Mouse (Mus musculus) spleen, postnatal 10 days (tissue): Measurements from ENCODE around the gene Gm9844.
"Not testable (repeated sequence)": the region's sequence is repeated elsewhere in the genome, so short reads cannot be mapped to it uniquely, and the experiment has no call there.

ENCODE experiments used
- DNase-seq, 2 experiments: peaks; one replicate each; pipeline ENCODE4 v3.0.0; 2021 to 2022; ENCODE audit warnings: low spot score in 2 of 2

Gm9844 gene

GRCm38 (mm10) chr7:24861913-24862312 lies at the start of gene Gm9844:
Gm9844 (plus strand) TSS chr7:24862213.
- DNase-seq = no peak

GRCm38 (mm10) chr7:24817502-24817901 lies 44.5 kb upstream of the Gm9844 start:
- peak; percentile 78 to 87 for DNase-seq

GRCm38 (mm10) chr7:24824452-24824851 lies 37.6 kb upstream of the Gm9844 start:
- DNase-seq = no peak

GRCm38 (mm10) chr7:24827181-24827580 lies 34.8 kb upstream of the Gm9844 start:
- no peak for DNase-seq

- DNase-seq = peak in 1 of 2 experiments; percentile 62
Observed at GRCm38 (mm10) chr7:24838732-24839409, 23.1 kb upstream of the Gm9844 start.

GRCm38 (mm10) chr7:24839410-24839808 lies 22.6 kb upstream of the Gm9844 start:
- peak in 1 of 2 experiments; percentile 26 for DNase-seq

GRCm38 (mm10) chr7:24840331-24840730 lies 21.7 kb upstream of the Gm9844 start:
- no peak for DNase-seq

- DNase-seq = no peak
Observed at GRCm38 (mm10) chr7:24841009-24841408, 21.0 kb upstream of the Gm9844 start.

- DNase-seq = no peak
Observed at GRCm38 (mm10) chr7:24844144-24844543, 17.9 kb upstream of the Gm9844 start.

- no peak for DNase-seq
Observed at GRCm38 (mm10) chr7:24845181-24845580, 16.8 kb upstream of the Gm9844 start.

GRCm38 (mm10) chr7:24845713-24846112 lies 16.3 kb upstream of the Gm9844 start:
- peak in 1 of 2 experiments; percentile 41 for DNase-seq

GRCm38 (mm10) chr7:24846576-24846975 lies 15.4 kb upstream of the Gm9844 start:
- DNase-seq = not testable (repeated sequence)

- no peak for DNase-seq
Observed at GRCm38 (mm10) chr7:24850162-24850561, 11.9 kb upstream of the Gm9844 start.

- peak; percentile 31 to 41 for DNase-seq
Observed at GRCm38 (mm10) chr7:24850899-24851303, 11.1 kb upstream of the Gm9844 start.

GRCm38 (mm10) chr7:24851596-24852325 lies 10.3 kb upstream of the Gm9844 start:
- DNase-seq = peak; percentile 19 to 50

- peak; percentile 58 to 76 for DNase-seq
Observed at GRCm38 (mm10) chr7:24852557-24853232, 9.3 kb upstream of the Gm9844 start.

GRCm38 (mm10) chr7:24853233-24853563 lies 8.8 kb upstream of the Gm9844 start:
- DNase-seq = no peak

- DNase-seq = peak; percentile 22 to 43
Observed at GRCm38 (mm10) chr7:24853695-24854094, 8.3 kb upstream of the Gm9844 start.

- DNase-seq = no peak
Observed at GRCm38 (mm10) chr7:24856460-24857120, 5.4 kb upstream of the Gm9844 start.

- DNase-seq = peak; percentile 45 to 73
Observed at GRCm38 (mm10) chr7:24859234-24859633, 2.8 kb upstream of the Gm9844 start.

GRCm38 (mm10) chr7:24862853-24863252 lies 840 bp downstream of the Gm9844 start:
- no peak for DNase-seq

GRCm38 (mm10) chr7:24864156-24864555 lies 2.1 kb downstream of the Gm9844 start:
- no peak for DNase-seq
